Mouse (Mus musculus) ES-Bruce4 (cell line): ENCODE measurements around the gene 2610028H24Rik. TPM values are rescaled to one million over a fixed set of nuclear protein-coding genes. Genes with fewer than 3 reads are reported as not detected.

Experiments used
- H3K27ac ChIP-seq: 2 replicates; pipeline ENCODE4 v1.5.1; 2012; ENCODE audit warnings: low read length, inconsistent platforms; ENCODE audit not compliant: insufficient read depth
- H3K27me3 ChIP-seq: 2 replicates; pipeline ENCODE4 v1.6.1; 2012; ENCODE audit warnings: mild to moderate bottlenecking, low read length, inconsistent platforms; ENCODE audit not compliant: control insufficient read depth, poor library complexity, insufficient read depth, severe bottlenecking
- H3K36me3 ChIP-seq: 2 replicates; pipeline ENCODE4 v1.6.1; 2012; ENCODE audit warnings: inconsistent platforms, mild to moderate bottlenecking, low read length, moderate library complexity; ENCODE audit not compliant: control insufficient read depth, poor library complexity, insufficient read depth, severe bottlenecking
- H3K4me1 ChIP-seq: one replicate; pipeline ENCODE4 v1.8.1; 2011; ENCODE audit warnings: low read length; ENCODE audit not compliant: control insufficient read depth, insufficient read depth
- H3K4me3 ChIP-seq: 2 replicates; pipeline ENCODE4 v1.5.1; 2011; ENCODE audit warnings: low read depth, mild to moderate bottlenecking, low read length
- H3K9ac ChIP-seq: 2 replicates; pipeline ENCODE4 v1.6.1; 2012; ENCODE audit warnings: low read depth, mild to moderate bottlenecking, inconsistent platforms; ENCODE audit not compliant: poor library complexity, severe bottlenecking
- H3K9me3 ChIP-seq: replicated peaks from 2 replicates; pipeline ENCODE4 v1.6.1; 2012; ENCODE audit warnings: mild to moderate bottlenecking, low read length, inconsistent platforms; ENCODE audit not compliant: control insufficient read depth, poor library complexity, insufficient read depth, severe bottlenecking
- CTCF ChIP-seq: IDR thresholded peaks from one replicate; pipeline ENCODE4 v1.8.1; 2011; ENCODE audit warnings: low read depth, low read length
- EP300 ChIP-seq: IDR thresholded peaks from 2 replicates; pipeline ENCODE4 v1.6.1; 2011; ENCODE audit warnings: low read depth, low read length; ENCODE audit not compliant: insufficient read depth
- POLR2A ChIP-seq: IDR thresholded peaks from one replicate; pipeline ENCODE4 v1.8.1; 2011; ENCODE audit warnings: low read length; ENCODE audit not compliant: insufficient read depth
- polyA plus RNA-seq: library from polyadenylated mRNA; stranded (reverse); fragments of >200 nt; gene quantifications from 2 replicates; pipeline ENCODE4 v1.2.4, GENCODE M21; 2011; ENCODE audit warnings: low read depth; ENCODE audit not compliant: missing spikeins, insufficient read depth, insufficient read length

The 2610028H24Rik gene
- polyA plus RNA-seq, 1 experiment, result not detected

DNA sequence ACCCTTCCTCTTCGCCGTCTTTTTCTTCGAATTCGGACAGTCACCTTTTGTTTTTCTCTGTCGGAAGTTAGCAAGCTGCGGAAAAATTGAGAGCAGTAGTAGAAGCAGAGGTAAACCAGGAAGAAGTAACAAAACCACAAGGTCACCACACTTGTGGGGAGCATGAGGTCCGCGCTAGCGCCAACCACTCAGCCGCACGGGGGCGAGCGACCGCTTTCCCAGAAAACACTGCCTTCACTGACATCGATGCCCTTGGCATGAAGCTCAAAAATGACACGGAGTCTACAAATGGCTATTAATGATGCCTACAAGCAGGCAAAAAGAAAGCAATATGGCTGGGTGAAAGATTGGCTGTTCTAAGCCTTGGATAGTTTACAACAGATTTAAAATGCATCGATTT is 8.6 kb upstream of the 2610028H24Rik start, which contains the start of gene AC141477.1:
Gene AC141477.1 (minus strand): TSS at position 164 of the 400 bp plus-strand sequence.
- no peaks in the 10 kb centered on the region for H3K27me3 ChIP-seq
- peaks cover 9% of the 10 kb centered on the region for H3K36me3 ChIP-seq
- H3K9ac ChIP-seq, result peak within 1 kb of the TSS; percentile 49
- 0 out of 2 replicates have a peak, but pooled peaks have one; percentile 8 for TF ChIP-seq EP300
- no peak for TF ChIP-seq POLR2A
- peak; percentile 52 for TF ChIP-seq CTCF
- peak within 1 kb of the TSS; percentile 39 for H3K4me3 ChIP-seq
- no peaks in the 10 kb centered on the region for H3K9me3 ChIP-seq
- H3K27ac ChIP-seq, result peak within 1 kb of the TSS; percentile 91
- peaks cover 3% of the 10 kb centered on the region for H3K4me1 ChIP-seq

DNA sequence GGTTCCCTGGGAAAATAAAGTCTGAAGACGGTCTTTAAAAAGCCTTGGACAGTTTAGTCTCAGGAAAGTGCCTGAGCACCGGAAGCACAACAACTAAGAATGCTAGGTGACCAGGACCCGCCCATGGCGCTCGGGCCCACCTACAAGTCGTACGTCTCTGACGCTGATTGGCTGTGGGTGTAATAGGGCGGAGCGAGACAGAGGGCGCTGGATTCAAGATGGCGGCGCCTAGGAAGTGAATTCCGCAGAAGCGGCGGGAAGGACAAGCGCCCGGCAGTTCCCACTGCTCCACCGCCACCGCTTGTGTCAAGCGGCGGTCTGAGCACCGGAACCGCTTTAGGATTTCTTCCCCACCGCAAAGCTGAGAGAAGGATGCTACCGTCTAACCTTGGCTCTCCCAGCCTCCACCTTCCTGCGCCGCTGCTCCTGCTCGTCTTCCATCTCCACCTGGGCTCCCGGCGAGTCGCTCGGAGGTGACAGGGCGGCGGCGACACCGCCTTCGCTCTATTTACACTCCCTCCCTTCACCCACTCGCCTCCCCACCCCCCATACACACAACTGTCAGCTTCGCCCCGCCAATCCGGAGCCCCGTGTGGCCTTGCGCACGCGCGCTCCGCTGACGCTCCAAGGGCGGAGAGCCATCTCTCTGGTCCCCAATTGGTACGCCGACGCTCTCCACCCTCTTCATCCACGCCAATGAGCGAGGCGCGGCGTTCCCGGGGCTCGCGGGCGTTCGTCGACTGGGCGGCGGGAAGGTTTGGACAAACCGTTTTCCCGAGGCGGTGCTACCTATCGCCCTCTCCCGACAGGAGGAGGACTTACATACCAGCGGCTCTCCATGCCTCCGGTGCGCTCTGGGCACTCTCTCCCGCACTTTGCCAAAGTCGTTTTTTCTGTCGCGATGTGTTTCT is 6.4 kb upstream of the 2610028H24Rik start, which contains the start of gene Pcnt:
Gene Pcnt (minus strand): TSS at position 609 of the 911 bp plus-strand sequence.
- H3K27ac ChIP-seq, result peak within 1 kb of the TSS; percentile 64
- TF ChIP-seq POLR2A (peak; percentile 54), EP300 (no peak; the same call in 1 of the 2 replicates), CTCF (peak; percentile 54)
- H3K4me1 ChIP-seq, result peaks cover 3% of the 10 kb centered on the region
- H3K27me3 ChIP-seq, result no peaks in the 10 kb centered on the region
- H3K4me3 ChIP-seq, result peak within 1 kb of the TSS; percentile 81
- H3K36me3 ChIP-seq, result peaks cover 1% of the 10 kb centered on the region; the same call in 1 of the 2 replicates
- H3K9me3 ChIP-seq, result no peaks in the 10 kb centered on the region
- H3K9ac ChIP-seq, result peak within 1 kb of the TSS; percentile 80

DNA sequence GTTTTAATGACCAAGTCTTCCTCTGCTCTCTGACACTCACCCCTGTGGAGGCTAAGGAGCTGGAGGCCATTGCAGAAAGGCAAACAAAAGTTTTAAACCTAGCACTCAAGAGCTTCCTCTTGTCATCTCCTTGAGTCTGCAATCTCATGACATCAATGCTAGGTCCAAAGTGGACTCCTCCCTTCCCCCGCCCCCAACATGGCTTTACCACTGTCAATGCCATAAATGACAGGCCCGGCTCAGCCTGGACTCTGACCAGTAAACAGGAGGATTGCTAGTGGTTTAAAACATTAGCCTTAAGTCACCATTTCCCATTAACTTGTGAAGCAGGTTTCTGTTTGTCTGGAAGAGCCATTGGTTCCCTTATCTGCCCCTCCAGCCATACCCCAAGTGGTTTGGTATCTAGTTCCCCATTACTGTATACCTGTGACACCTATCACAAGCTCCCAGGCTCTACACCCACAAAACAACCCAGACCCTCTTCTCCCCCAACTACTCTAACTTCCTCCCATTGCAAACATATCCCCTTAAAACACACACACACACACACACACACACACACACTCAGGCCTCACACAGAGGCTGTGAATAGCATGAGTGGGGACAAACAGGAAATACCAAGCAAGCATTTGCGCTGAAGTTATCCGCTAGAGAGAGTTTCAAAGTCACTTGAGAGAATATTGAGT is 2.7 kb upstream of the 2610028H24Rik start:
- Histone ChIP-seq H3K27me3 (no peaks in the 10 kb centered on the region), H3K36me3 (no peaks in the 10 kb centered on the region), H3K9ac (no peak overlapping the region), H3K4me3 (no peak overlapping the region), H3K9me3 (no peaks in the 10 kb centered on the region), H3K4me1 (no peaks in the 10 kb centered on the region), H3K27ac (no peak overlapping the region)
- TF ChIP-seq CTCF (no peak), EP300 (no peak), POLR2A (no peak)

DNA sequence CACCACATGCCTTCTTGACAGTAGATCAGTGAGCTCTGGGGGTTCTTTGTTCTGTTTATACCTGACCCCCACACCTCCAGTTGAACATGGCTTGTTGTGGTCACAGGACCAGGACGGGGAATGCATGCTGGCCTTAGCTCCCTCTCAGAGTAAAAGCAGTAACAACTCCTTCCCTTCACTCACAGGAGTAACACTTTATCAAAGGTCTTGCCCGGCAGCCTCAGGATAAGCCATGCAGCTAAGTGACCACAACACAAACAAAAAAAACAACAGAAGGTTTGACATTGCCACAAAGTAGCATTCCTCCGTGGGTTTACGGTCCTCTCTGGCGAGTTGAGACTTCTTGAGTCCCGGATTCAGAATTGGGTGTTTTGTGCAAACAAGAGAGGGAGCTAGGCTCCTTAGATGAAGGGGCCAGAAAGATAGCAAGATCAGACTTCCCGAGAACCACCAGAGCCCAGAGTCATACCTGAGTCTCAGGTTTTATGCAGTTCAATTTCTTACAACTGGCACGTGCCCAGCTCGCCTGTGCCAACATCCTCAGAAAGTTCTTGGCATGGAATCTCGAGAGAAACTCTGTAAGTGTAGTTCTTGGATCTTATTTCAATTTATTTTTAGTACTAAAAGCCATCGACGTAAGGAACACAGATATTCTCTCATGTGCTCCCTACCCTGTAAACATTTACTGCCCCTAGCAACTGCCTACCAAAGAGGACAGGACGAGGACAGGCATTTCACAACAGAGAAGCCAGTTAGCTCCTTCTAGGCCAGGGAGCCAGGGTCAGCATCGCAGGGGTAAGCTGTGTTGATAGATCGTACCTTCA is 1.3 kb upstream of the 2610028H24Rik start:
- peak overlapping the region; percentile 17; the same call in 1 of the 2 replicates for H3K27ac ChIP-seq

DNA sequence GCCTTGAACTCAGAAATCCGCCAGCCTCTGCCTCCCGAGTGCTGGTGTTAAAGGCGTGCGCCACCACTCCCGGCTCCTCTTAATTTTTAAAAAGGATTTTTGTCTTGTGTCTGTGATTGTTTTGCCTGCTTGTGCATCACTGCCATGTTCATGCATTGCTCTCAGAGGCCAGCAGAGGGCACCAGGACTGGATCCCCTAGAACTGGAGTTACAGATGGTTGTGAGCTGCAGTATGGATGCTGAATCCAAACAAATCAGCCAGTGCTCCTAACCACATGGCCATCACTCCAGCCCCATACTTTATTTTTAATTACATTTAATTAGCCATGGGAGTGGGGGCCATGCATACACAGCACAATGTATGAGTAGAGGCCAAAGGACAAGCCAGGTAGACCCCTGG is 6.4 kb downstream of the 2610028H24Rik start:
- H3K9ac ChIP-seq, result no peak overlapping the region
- TF ChIP-seq CTCF (peak; percentile 77), EP300 (no peak)
- H3K4me1 ChIP-seq, result no peaks in the 10 kb centered on the region
- no peaks in the 10 kb centered on the region for H3K36me3 ChIP-seq
- H3K4me3 ChIP-seq, result no peak overlapping the region
- no peak overlapping the region for H3K27ac ChIP-seq
- peaks cover 10% of the 10 kb centered on the region; the same call in 1 of the 2 replicates for H3K9me3 ChIP-seq
- H3K27me3 ChIP-seq, result no peaks in the 10 kb centered on the region

More for the DNA sequence above, 1.3 kb upstream of the 2610028H24Rik start:
- Histone ChIP-seq H3K36me3 (no peaks in the 10 kb centered on the region), H3K27me3 (no peaks in the 10 kb centered on the region), H3K9me3 (no peaks in the 10 kb centered on the region), H3K4me3 (no peak overlapping the region), H3K9ac (no peak overlapping the region), H3K4me1 (no peaks in the 10 kb centered on the region)
- TF ChIP-seq CTCF (no peak), POLR2A (no peak), EP300 (no peak)
